Mouse (Mus musculus) CH12.LX (cell line): ENCODE results near the gene Zfp317. TPM values are rescaled to one million over a fixed set of nuclear protein-coding genes. Genes with fewer than 3 reads are reported as not detected.

ENCODE experiments used
- polyA plus RNA-seq: library from polyadenylated mRNA; unstranded; fragments of >175 nt; gene quantifications from 2 replicates; pipeline ENCODE4 v1.2.1, GENCODE M21; 2012; ENCODE audit warnings: low read depth; ENCODE audit not compliant: insufficient read length
- total RNA-seq, 2 experiments: library from RNA; depleted of rRNA; stranded (reverse); fragments of 300-350 nt in 1 of 2; fragments of >200 nt in 1 of 2; gene quantifications; 2 replicates each; pipeline ENCODE4 v1.2.3; 2012 to 2014

Zfp317 gene
- total and polyA plus RNA-seq, 3 experiments: 10.7 to 25.9 (median 15.6) TPM

Other genes starting within 250 kb of the Zfp317 start
- gene Olfr847, start 243.4 kb upstream of the Zfp317 start, total RNA-seq (2012; rRNA removed): not detected in 2 replicates
- not detected in 2 replicates for gene Olfr847, start 243.4 kb upstream of the Zfp317 start, total RNA-seq (2014; rRNA removed)
- not detected in 2 replicates for gene Olfr847, start 243.4 kb upstream of the Zfp317 start, polyA plus RNA-seq
- not detected in 2 replicates for gene Olfr849, start 181.8 kb upstream of the Zfp317 start, total RNA-seq (2012; rRNA removed)
- gene Olfr849, start 181.8 kb upstream of the Zfp317 start, total RNA-seq (2014; rRNA removed): not detected in 2 replicates
- not detected in 2 replicates for gene Olfr849, start 181.8 kb upstream of the Zfp317 start, polyA plus RNA-seq
- gene Olfr850, start 143.9 kb upstream of the Zfp317 start, total RNA-seq (2012; rRNA removed): not detected in 2 replicates
- gene Olfr850, start 143.9 kb upstream of the Zfp317 start, total RNA-seq (2014; rRNA removed): not detected in 2 replicates
- gene Olfr850, start 143.9 kb upstream of the Zfp317 start, polyA plus RNA-seq: not detected in 2 replicates
- gene Olfr851, start 128.8 kb upstream of the Zfp317 start, total RNA-seq (2012; rRNA removed): not detected in 2 replicates
- gene Olfr851, start 128.8 kb upstream of the Zfp317 start, total RNA-seq (2014; rRNA removed): not detected in 2 replicates
- not detected in 2 replicates for gene Olfr851, start 128.8 kb upstream of the Zfp317 start, polyA plus RNA-seq
- not detected in 2 replicates for gene Olfr853, start 81.0 kb upstream of the Zfp317 start, total RNA-seq (2012; rRNA removed)
- gene Olfr853, start 81.0 kb upstream of the Zfp317 start, total RNA-seq (2014; rRNA removed): not detected in 2 replicates
- gene Olfr853, start 81.0 kb upstream of the Zfp317 start, polyA plus RNA-seq: not detected in 2 replicates
- not detected in 2 replicates for gene Olfr854, start 54.7 kb upstream of the Zfp317 start, total RNA-seq (2012; rRNA removed)
- not detected in 2 replicates for gene Olfr854, start 54.7 kb upstream of the Zfp317 start, total RNA-seq (2014; rRNA removed)
- gene Olfr854, start 54.7 kb upstream of the Zfp317 start, polyA plus RNA-seq: not detected in 2 replicates
- gene Olfr855, start 39.5 kb upstream of the Zfp317 start, total RNA-seq (2012; rRNA removed): not detected in 2 replicates
- gene Olfr855, start 39.5 kb upstream of the Zfp317 start, total RNA-seq (2014; rRNA removed): not detected in 2 replicates
- gene Olfr855, start 39.5 kb upstream of the Zfp317 start, polyA plus RNA-seq: not detected in 2 replicates
- gene Olfr857, start 87.3 kb downstream of the Zfp317 start, total RNA-seq (2012; rRNA removed): not detected in 2 replicates
- gene Olfr857, start 87.3 kb downstream of the Zfp317 start, total RNA-seq (2014; rRNA removed): not detected in 2 replicates
- not detected in 2 replicates for gene Olfr857, start 87.3 kb downstream of the Zfp317 start, polyA plus RNA-seq
- not detected in 2 replicates for gene Olfr58, start 158.2 kb downstream of the Zfp317 start, total RNA-seq (2012; rRNA removed)
- gene Olfr58, start 158.2 kb downstream of the Zfp317 start, total RNA-seq (2014; rRNA removed): not detected in 2 replicates
- gene Olfr58, start 158.2 kb downstream of the Zfp317 start, polyA plus RNA-seq: not detected in 2 replicates
- gene Olfr859, start 182.8 kb downstream of the Zfp317 start, total RNA-seq (2012; rRNA removed): not detected in 2 replicates
- not detected in 2 replicates for gene Olfr859, start 182.8 kb downstream of the Zfp317 start, total RNA-seq (2014; rRNA removed)
- gene Olfr859, start 182.8 kb downstream of the Zfp317 start, polyA plus RNA-seq: not detected in 2 replicates
- gene Olfr860, start 227.6 kb downstream of the Zfp317 start, total RNA-seq (2012; rRNA removed): not detected in 2 replicates
- gene Olfr860, start 227.6 kb downstream of the Zfp317 start, total RNA-seq (2014; rRNA removed): not detected in 2 replicates
- gene Olfr860, start 227.6 kb downstream of the Zfp317 start, polyA plus RNA-seq: not detected in 2 replicates